Mouse (Mus musculus) bone marrow, adult 2 months (tissue): ENCODE measurements around the gene Ccdc120.
"Not testable (repeated sequence)": the region's sequence is repeated elsewhere in the genome, so short reads cannot be mapped to it uniquely, and the experiment has no call there.

Experiments used
- CTCF ChIP-seq: fragments of 200-500 bp; IDR thresholded peaks from 2 replicates; pipeline ENCODE4 v1.5.1; 2011; ENCODE audit warnings: low read length, control low read depth; ENCODE audit not compliant: control insufficient read depth, insufficient read depth
- POLR2A ChIP-seq: fragments of 200-500 bp; IDR thresholded peaks from 2 replicates; pipeline ENCODE4 v1.6.1; 2011; ENCODE audit warnings: low read depth, mild to moderate bottlenecking, control low read depth, low read length, borderline replicate concordance; ENCODE audit not compliant: control insufficient read depth

- TF ChIP-seq CTCF, POLR2A: not testable (repeated sequence)
Measured at GRCm38 (mm10) chrX:7716058-7716457, 34.6 kb downstream of the Ccdc120 start.
